Mouse (Mus musculus): ENCODE results near the gene Cacnb4.

DNA sequence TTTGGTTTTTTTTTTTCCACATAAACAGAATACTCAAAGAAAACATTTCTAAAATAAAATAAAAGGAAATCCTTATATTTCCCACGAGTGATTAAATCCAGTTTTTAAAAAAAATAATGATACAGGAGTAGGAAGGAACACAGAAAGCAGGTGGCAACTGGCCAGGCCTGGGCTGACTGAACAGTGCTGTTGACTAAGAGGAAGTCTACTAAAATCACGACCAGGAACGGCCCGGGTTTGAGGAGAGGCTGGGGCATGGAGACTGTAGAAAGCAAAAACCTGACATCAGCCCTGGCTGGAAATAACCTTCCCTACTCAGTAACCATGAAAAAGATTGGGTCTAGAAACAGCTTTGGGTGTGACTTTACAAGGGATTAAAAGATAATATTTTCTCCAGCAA is 48.4 kb downstream of the Cacnb4 start:
- TF ChIP-seq CTCF (IDR thresholded peaks at IDR 0.05; ENCODE audit: insufficient read depth, low read length) (no peak), POLR2A (IDR thresholded peaks at IDR 0.05; ENCODE audit: borderline replicate concordance, extremely low read depth, low read depth, low read length) (no peak)
